Mouse (Mus musculus) urinary bladder, postnatal 25 days (tissue): ENCODE measurements around the gene Prdm10.

ENCODE experiments used
- DNase-seq: peaks from one replicate; pipeline ENCODE4 v3.0.0; 2022; ENCODE audit warnings: low spot score

Prdm10 gene

GRCm38 (mm10) chr9:31262226-31263105 lies 17.9 kb upstream of the Prdm10 start:
- DNase-seq = no peak

- DNase-seq = no peak
Measured at GRCm38 (mm10) chr9:31266013-31266659, 14.2 kb upstream of the Prdm10 start.

- no peak for DNase-seq
Measured at GRCm38 (mm10) chr9:31271221-31272015, 8.9 kb upstream of the Prdm10 start.

DNA sequence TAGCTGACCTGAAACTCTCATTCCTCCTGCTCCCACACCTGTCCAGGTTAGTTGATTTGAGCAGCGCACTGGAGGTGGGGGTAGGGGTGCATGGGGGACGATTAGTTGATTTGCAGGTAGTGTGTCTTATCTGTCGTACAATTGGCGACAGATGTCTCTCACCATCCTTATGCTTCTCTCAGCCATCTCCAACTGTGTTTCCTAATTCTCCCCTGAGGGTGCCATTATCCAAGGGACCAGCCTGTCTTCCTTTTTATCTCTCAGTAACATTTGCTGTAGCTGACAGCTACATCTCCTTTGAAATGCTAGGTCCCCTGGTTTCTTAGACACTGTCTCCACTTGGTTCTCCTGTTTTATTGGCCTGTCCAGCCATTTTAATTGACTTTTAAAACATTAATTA lies 8.2 kb upstream of the Prdm10 start:
- no peak for DNase-seq

GRCm38 (mm10) chr9:31278651-31279050 lies 1.7 kb upstream of the Prdm10 start:
- no peak for DNase-seq

GRCm38 (mm10) chr9:31279306-31279705 lies 1.0 kb upstream of the Prdm10 start:
- DNase-seq = no peak

- peak; percentile 73 for DNase-seq
Measured at GRCm38 (mm10) chr9:31279885-31280365, 413 bp upstream of the Prdm10 start.

DNA sequence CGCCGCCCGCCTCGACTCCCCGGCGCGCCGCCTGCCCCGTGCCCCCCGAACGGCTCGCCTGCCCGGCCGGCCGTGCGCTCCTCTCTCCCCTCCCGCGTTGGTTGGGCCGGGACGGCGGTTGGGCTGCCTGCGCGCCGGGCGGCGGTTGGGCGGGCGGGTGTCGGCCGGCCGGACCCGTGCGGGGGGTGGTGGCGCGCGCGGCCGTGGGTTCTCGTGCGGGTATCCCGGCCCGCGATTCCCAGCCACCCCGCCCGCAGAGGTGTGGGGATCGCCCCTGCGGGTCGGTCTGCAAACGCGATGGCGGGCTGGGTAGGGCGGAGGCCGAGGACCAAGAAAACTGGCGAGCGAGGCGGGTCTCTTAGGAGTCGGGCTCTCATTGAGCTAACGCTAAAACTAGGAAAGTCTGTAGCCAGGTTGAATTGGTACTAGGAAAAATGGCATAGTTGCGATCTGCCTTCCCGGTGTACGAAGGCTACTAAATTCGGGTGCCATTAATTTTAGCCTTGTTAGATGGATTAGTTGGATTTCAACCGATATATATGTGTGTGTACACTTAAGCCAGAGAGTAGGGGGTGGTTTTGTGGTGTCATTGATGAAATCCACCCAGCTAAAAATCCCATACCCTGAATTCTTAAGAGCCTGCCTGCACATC lies 799 bp downstream of the Prdm10 start:
- DNase-seq = no peak

GRCm38 (mm10) chr9:31281663-31282015 lies 1.3 kb downstream of the Prdm10 start:
- DNase-seq = no peak

GRCm38 (mm10) chr9:31282536-31282935 lies 2.2 kb downstream of the Prdm10 start:
- DNase-seq = no peak

GRCm38 (mm10) chr9:31283044-31283443 lies 2.7 kb downstream of the Prdm10 start:
- DNase-seq = no peak

- no peak for DNase-seq
Measured at GRCm38 (mm10) chr9:31283911-31284310, 3.6 kb downstream of the Prdm10 start.

DNA sequence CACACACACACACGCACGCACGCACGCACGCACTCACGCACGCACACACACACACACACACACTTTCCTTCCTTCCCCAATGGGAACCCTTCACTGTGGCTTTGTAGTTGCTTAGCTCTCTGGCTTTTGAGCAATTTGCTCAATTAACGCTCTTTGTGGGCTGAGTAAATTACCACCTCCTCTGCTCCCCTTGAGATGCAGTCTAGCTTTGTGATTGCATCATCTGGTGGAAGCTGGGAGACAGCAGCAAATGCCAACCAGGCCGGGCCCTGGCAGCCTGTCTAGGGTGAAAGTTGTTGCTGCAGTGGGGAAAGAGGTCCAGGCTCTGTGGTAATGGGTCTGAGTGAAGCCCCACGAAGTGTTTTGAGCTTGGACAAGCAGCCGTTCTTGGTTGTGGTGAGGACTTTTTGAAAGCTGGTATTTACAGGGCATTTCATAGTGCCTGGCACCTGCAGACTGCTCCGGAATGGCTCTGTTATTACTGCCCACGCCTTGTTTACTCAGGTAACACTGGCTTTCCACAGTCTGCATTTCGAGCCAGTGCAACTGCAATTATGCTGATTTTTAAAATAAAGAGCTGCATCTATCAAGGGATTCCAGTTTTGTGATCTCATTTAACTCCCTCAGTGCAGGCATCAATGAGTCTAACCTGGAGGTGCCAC lies 10.0 kb downstream of the Prdm10 start:
- no peak for DNase-seq

DNA sequence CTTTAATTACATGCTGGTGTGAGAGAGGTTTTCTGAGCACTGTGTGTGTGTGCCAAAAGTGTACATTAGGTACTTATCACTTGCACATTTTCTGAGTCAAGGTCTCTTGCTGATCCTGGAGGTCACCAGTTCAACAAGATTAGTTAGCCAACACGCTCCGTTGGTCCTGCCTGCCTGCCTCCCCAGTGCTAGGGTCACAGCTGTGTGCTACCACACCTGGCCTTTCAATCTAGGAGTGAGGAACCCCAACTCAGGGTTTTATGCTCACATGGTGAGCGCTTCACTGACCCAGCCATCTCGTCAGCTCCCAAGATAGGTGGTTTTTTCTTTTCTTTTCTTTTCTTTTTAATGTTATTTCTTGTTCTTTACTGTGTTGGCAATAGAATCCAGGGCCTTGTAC lies 11.6 kb downstream of the Prdm10 start:
- DNase-seq = no peak

DNA sequence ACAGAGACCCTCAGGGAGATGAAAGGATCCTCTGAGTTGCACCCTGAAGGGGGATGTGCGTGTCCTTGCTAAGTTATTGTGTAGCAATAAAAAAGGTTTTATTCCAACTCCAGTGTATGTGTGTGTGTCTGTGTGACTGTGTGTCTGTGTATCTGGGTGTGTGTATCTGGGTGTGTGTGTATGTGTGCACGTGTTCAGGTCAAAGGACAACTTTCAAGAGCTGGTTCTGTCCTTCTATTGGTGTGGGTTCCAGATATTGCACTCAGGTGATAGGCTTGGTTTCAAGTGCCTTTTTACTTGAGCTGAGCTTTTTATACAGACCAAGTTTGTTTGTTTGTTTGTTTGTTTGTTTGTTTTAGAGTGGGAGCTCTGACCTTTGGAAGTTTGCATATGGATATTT lies 12.9 kb downstream of the Prdm10 start:
- no peak for DNase-seq

GRCm38 (mm10) chr9:31295311-31295710 lies 15.0 kb downstream of the Prdm10 start:
- DNase-seq = no peak

- no peak for DNase-seq
Measured at GRCm38 (mm10) chr9:31296293-31296692, 16.0 kb downstream of the Prdm10 start.

DNA sequence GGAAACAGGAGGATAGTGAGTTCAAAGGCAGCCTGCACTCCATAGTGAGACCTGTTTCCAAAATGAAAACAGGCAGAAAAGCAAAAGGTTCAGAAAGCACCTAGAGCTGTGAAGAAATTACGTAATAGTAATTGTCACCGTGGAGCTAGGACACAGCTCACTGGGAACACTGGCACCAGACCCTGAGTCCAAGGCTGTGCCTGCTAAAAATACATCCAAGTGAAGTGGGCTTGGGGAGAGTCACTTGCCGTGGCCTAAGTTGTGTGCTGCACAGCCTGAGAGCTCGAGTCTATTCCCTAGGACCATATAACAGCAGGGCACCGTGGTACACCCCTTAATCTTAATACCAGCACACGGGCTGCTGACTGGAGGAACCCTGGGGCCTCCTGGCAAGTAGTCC lies 18.4 kb downstream of the Prdm10 start:
- DNase-seq = no peak

DNA sequence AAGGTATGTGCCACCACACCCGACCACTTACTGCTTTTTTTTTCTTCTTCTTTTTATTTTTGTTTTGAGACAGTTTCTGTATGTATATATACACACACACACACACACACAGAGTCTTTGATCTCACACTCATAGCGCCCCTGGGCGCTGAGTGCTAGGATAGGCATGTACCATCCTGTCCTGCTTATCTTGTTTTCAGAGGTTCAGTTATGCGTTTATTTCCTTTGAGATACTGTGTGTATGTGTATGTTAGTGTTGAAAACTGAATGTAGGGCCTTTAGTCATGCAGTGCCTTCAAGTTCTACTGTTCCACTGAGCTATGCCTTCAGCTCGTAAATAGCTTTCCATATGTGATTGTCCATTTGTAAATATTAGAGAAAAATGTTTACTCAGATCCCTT lies 20.2 kb downstream of the Prdm10 start:
- DNase-seq = no peak

- DNase-seq = no peak
Measured at GRCm38 (mm10) chr9:31301107-31301506, 20.8 kb downstream of the Prdm10 start.

- DNase-seq = no peak
Measured at GRCm38 (mm10) chr9:31301526-31302311, 21.4 kb downstream of the Prdm10 start.
